Mouse (Mus musculus) G1E (cell line): ENCODE data around the gene Brcc3.

Source experiments
- CTCF ChIP-seq: IDR thresholded peaks from 2 replicates; pipeline ENCODE4 v1.5.1; 2012; ENCODE audit warnings: low read depth, low read length, inconsistent platforms, mixed read lengths
- GATA1 ChIP-seq: IDR thresholded peaks from 2 replicates; pipeline ENCODE4 v1.6.1; 2012; ENCODE audit warnings: borderline replicate concordance, low read length, inconsistent platforms, mixed read lengths

- TF ChIP-seq CTCF = no peak
- TF ChIP-seq GATA1 = no peak
Measured at GRCm38 (mm10) chrX:75489886-75490285, 73.5 kb downstream of the Brcc3 start.
